Mouse (Mus musculus): ENCODE data around the gene Lamtor2. TPM values are rescaled to one million over a fixed set of nuclear protein-coding genes. Genes with fewer than 3 reads are reported as not detected.

The Lamtor2 gene
- polyA plus RNA-seq, 1 experiment from 2014 or later: 182 TPM

- Histone ChIP-seq H3K27ac (peak overlapping the region; percentile 99), H3K27me3 (no peaks in the 10 kb centered on the region), H3K4me1 (replicated peaks) (peaks cover 82% of the 10 kb centered on the region), H3K9ac (replicated peaks) (peak overlapping the region; percentile 100), H3K4me3 (replicated peaks) (peak overlapping the region; percentile 28), H3K9me3 (no peaks in the 10 kb centered on the region), H3K4me2 (replicated peaks) (peak overlapping the region; percentile 89), H3K36me3 (peaks cover 50% of the 10 kb centered on the region)
- ATAC-seq: no peak
- 8% methylated on average over 9 of the region's 9 CpGs for WGBS
Observed at GRCm38 (mm10) chr3:88538271-88539145, 14.4 kb downstream of the Lamtor2 start.

GRCm38 (mm10) chr3:88537146-88537545, 15.7 kb downstream of the Lamtor2 start:
- Histone ChIP-seq H3K27me3 (no peaks in the 10 kb centered on the region), H3K9me3 (no peaks in the 10 kb centered on the region), H3K4me1 (replicated peaks) (peaks cover 78% of the 10 kb centered on the region), H3K4me3 (replicated peaks) (peak overlapping the region; percentile 94), H3K9ac (replicated peaks) (peak overlapping the region; percentile 100), H3K4me2 (replicated peaks) (peak overlapping the region; percentile 89), H3K27ac (peak overlapping the region; percentile 99), H3K36me3 (peaks cover 50% of the 10 kb centered on the region)
- WGBS: 49% methylated on average over 6 of the region's 6 CpGs
- ATAC-seq: no peak

GRCm38 (mm10) chr3:88536103-88536930, 16.6 kb downstream of the Lamtor2 start:
- Histone ChIP-seq H3K36me3 (peaks cover 47% of the 10 kb centered on the region), H3K27ac (peak overlapping the region; percentile 99), H3K4me1 (replicated peaks) (peaks cover 70% of the 10 kb centered on the region), H3K9ac (replicated peaks) (peak overlapping the region; percentile 100), H3K27me3 (no peaks in the 10 kb centered on the region), H3K4me2 (replicated peaks) (peak overlapping the region; percentile 89), H3K4me3 (replicated peaks) (peak overlapping the region; percentile 94), H3K9me3 (no peaks in the 10 kb centered on the region)
- ATAC-seq: no peak
- 3% methylated on average over 59 of the region's 64 CpGs for WGBS

GRCm38 (mm10) chr3:88535527-88535926, 17.3 kb downstream of the Lamtor2 start:
- Histone ChIP-seq H3K4me1 (replicated peaks) (peaks cover 64% of the 10 kb centered on the region), H3K9me3 (no peaks in the 10 kb centered on the region), H3K9ac (replicated peaks) (peak overlapping the region; percentile 100), H3K4me3 (replicated peaks) (peak overlapping the region; percentile 94), H3K36me3 (peaks cover 41% of the 10 kb centered on the region), H3K27ac (peak overlapping the region; percentile 99), H3K4me2 (replicated peaks) (peak overlapping the region; percentile 89), H3K27me3 (no peaks in the 10 kb centered on the region)
- WGBS: 25% methylated on average over 4 of the region's 4 CpGs
- no peak for ATAC-seq

GRCm38 (mm10) chr3:88535005-88535404, 17.9 kb downstream of the Lamtor2 start:
- no peaks in the 10 kb centered on the region for H3K9me3 ChIP-seq
- ATAC-seq: no peak
- H3K4me3 ChIP-seq (replicated peaks): peak overlapping the region; percentile 94
- peaks cover 64% of the 10 kb centered on the region for H3K4me1 ChIP-seq (replicated peaks)
- peaks cover 35% of the 10 kb centered on the region for H3K36me3 ChIP-seq
- peak overlapping the region; percentile 89 for H3K4me2 ChIP-seq (replicated peaks)
- H3K9ac ChIP-seq (replicated peaks): peak overlapping the region; percentile 100
- no peaks in the 10 kb centered on the region for H3K27me3 ChIP-seq
- H3K27ac ChIP-seq: peak overlapping the region; percentile 99
- 7% methylated on average over 3 of the region's 3 CpGs for WGBS

- Histone ChIP-seq H3K4me1 (replicated peaks) (peaks cover 66% of the 10 kb centered on the region), H3K36me3 (peaks cover 31% of the 10 kb centered on the region), H3K9ac (replicated peaks) (peak overlapping the region; percentile 100), H3K27ac (peak overlapping the region; percentile 99), H3K4me2 (replicated peaks) (peak overlapping the region; percentile 89), H3K9me3 (no peaks in the 10 kb centered on the region), H3K27me3 (no peaks in the 10 kb centered on the region), H3K4me3 (replicated peaks) (peak overlapping the region; percentile 94)
- ATAC-seq: no peak
- 0% methylated on average over 5 of the region's 5 CpGs for WGBS
Observed at GRCm38 (mm10) chr3:88533706-88534105, 19.2 kb downstream of the Lamtor2 start.

- Histone ChIP-seq H3K9me3 (no peaks in the 10 kb centered on the region), H3K36me3 (peaks cover 23% of the 10 kb centered on the region), H3K9ac (replicated peaks) (peak overlapping the region; percentile 100), H3K4me3 (replicated peaks) (peak overlapping the region; percentile 94), H3K27ac (peak overlapping the region; percentile 99), H3K4me1 (replicated peaks) (peaks cover 66% of the 10 kb centered on the region), H3K27me3 (no peaks in the 10 kb centered on the region), H3K4me2 (replicated peaks) (peak overlapping the region; percentile 89)
- ATAC-seq: peak; percentile 40
- WGBS: 0% methylated on average over 40 of the region's 40 CpGs
Observed at GRCm38 (mm10) chr3:88532689-88533511, 20.0 kb downstream of the Lamtor2 start.

GRCm38 (mm10) chr3:88532299-88532674, 20.6 kb downstream of the Lamtor2 start, which contains the start of gene Mex3a:
Mex3a (plus strand) TSS chr3:88532395.
- no peak for ATAC-seq
- peak within 1 kb of the TSS; percentile 100 for H3K9ac ChIP-seq (replicated peaks)
- peaks cover 66% of the 10 kb centered on the region for H3K4me1 ChIP-seq (replicated peaks)
- H3K4me3 ChIP-seq (replicated peaks): peak within 1 kb of the TSS; percentile 94
- 2% methylated on average over 12 of the region's 31 CpGs for WGBS
- peak within 1 kb of the TSS; percentile 89 for H3K4me2 ChIP-seq (replicated peaks)
- H3K36me3 ChIP-seq: peaks cover 17% of the 10 kb centered on the region
- H3K9me3 ChIP-seq: no peaks in the 10 kb centered on the region
- no peaks in the 10 kb centered on the region for H3K27me3 ChIP-seq
- H3K27ac ChIP-seq: peak within 1 kb of the TSS; percentile 99

- ATAC-seq: peak; percentile 87
- Histone ChIP-seq H3K4me1 (replicated peaks) (peaks cover 66% of the 10 kb centered on the region), H3K4me3 (replicated peaks) (peak overlapping the region; percentile 94), H3K9me3 (no peaks in the 10 kb centered on the region), H3K4me2 (replicated peaks) (peak overlapping the region; percentile 89), H3K36me3 (peaks cover 10% of the 10 kb centered on the region), H3K27ac (peak overlapping the region; percentile 99), H3K27me3 (no peaks in the 10 kb centered on the region), H3K9ac (replicated peaks) (peak overlapping the region; percentile 100)
- WGBS: under 1% methylated on average over 57 of the region's 63 CpGs
Observed at GRCm38 (mm10) chr3:88531348-88532298, 21.3 kb downstream of the Lamtor2 start.

- Histone ChIP-seq H3K4me1 (replicated peaks) (peaks cover 65% of the 10 kb centered on the region), H3K9ac (replicated peaks) (peak overlapping the region; percentile 100), H3K9me3 (no peaks in the 10 kb centered on the region), H3K4me2 (replicated peaks) (peak overlapping the region; percentile 89), H3K4me3 (replicated peaks) (peak overlapping the region; percentile 94), H3K27me3 (no peaks in the 10 kb centered on the region), H3K36me3 (peaks cover 2% of the 10 kb centered on the region), H3K27ac (peak overlapping the region; percentile 99)
- no peak for ATAC-seq
- WGBS: 7% methylated on average over 11 of the region's 11 CpGs
Observed at GRCm38 (mm10) chr3:88530082-88530864, 22.6 kb downstream of the Lamtor2 start.
